Mouse (Mus musculus) left cerebral cortex, adult 2 months (tissue): ENCODE results near the gene Il1rapl2. TPM values are rescaled to one million over a fixed set of nuclear protein-coding genes. Genes with fewer than 3 reads are reported as not detected.
"Not testable (repeated sequence)": the region's sequence is repeated elsewhere in the genome, so short reads cannot be mapped to it uniquely, and the experiment has no call there.

Experiments
- DNase-seq, 2 experiments: peaks; one replicate each; pipeline ENCODE4 v3.0.0; 2021 to 2022; ENCODE audit warnings: low spot score in 2 of 2, mixed read lengths in 1 of 2; ENCODE audit errors: extremely low spot score in 1 of 2
- H3K27ac ChIP-seq: fragments of 200-600 bp; 2 replicates; pipeline ENCODE4 v1.8.1; 2022
- H3K4me3 ChIP-seq: fragments of 200-600 bp; 2 replicates; pipeline ENCODE4 v1.8.1; 2022
- CTCF ChIP-seq: fragments of 200-600 bp; IDR thresholded peaks from 2 replicates; pipeline ENCODE4 v1.8.1; 2022; ENCODE audit warnings: antibody characterized with exemption, mild to moderate bottlenecking, moderate library complexity
- intact Hi-C: fragments of 180-260 bp; cut with DNase I; formaldehyde crosslinking; loops from one replicate; pipeline ENCODE4 v1.15.1; 2025
- total RNA-seq, 2 experiments: library from RNA; stranded (reverse); gene quantifications; 2 replicates each; pipeline ENCODE4 v1.2.3; 2021

The Il1rapl2 gene
- total RNA-seq, 2 experiments from 2014 or later = 6.2 to 7.2 TPM

- intact Hi-C loops = no loop called here
- Histone ChIP-seq H3K27ac (no peak overlapping the region), H3K4me3 (no peak overlapping the region)
- no peak for DNase-seq
- no peak for TF ChIP-seq CTCF
Observed at GRCm38 (mm10) chrX:137809526-137809925, 239.1 kb downstream of the Il1rapl2 start.

GRCm38 (mm10) chrX:137812151-137812550 lies 241.7 kb downstream of the Il1rapl2 start:
- Histone ChIP-seq H3K4me3 (no peak overlapping the region), H3K27ac (no peak overlapping the region)
- intact Hi-C loops = no loop called here
- no peak for TF ChIP-seq CTCF
- no peak for DNase-seq

- Histone ChIP-seq H3K27ac (no peak overlapping the region), H3K4me3 (no peak overlapping the region)
- no peak for DNase-seq
- intact Hi-C loops = no loop called here
- TF ChIP-seq CTCF = no peak
Observed at GRCm38 (mm10) chrX:137848936-137849335, 278.5 kb downstream of the Il1rapl2 start.

GRCm38 (mm10) chrX:137923490-137923889 lies 353.1 kb downstream of the Il1rapl2 start:
- Histone ChIP-seq H3K27ac (no peak overlapping the region), H3K4me3 (no peak overlapping the region)
- intact Hi-C loops = no loop called here
- TF ChIP-seq CTCF = no peak
- DNase-seq = no peak

GRCm38 (mm10) chrX:137926835-137927234 lies 356.4 kb downstream of the Il1rapl2 start:
- H3K4me3 ChIP-seq = no peak overlapping the region
- no peak for DNase-seq
- intact Hi-C loops = no loop called here
- H3K27ac ChIP-seq = no peak overlapping the region
- TF ChIP-seq CTCF = no peak

- no peak for TF ChIP-seq CTCF
- Histone ChIP-seq H3K4me3 (no peak overlapping the region), H3K27ac (no peak overlapping the region)
- intact Hi-C loops = no loop called here
- no peak for DNase-seq
Observed at GRCm38 (mm10) chrX:137947741-137948140, 377.3 kb downstream of the Il1rapl2 start.

- no peak overlapping the region for H3K27ac ChIP-seq
- no peak for DNase-seq
- no peak overlapping the region for H3K4me3 ChIP-seq
- intact Hi-C loops = no loop called here
- no peak for TF ChIP-seq CTCF
Observed at GRCm38 (mm10) chrX:137971306-137971705, 400.9 kb downstream of the Il1rapl2 start.

- Histone ChIP-seq H3K27ac (no peak overlapping the region), H3K4me3 (no peak overlapping the region)
- no peak for DNase-seq
- no peak for TF ChIP-seq CTCF
- intact Hi-C loops = no loop called here
Observed at GRCm38 (mm10) chrX:138043113-138043512, 472.7 kb downstream of the Il1rapl2 start.

GRCm38 (mm10) chrX:138103954-138104353 lies 533.5 kb downstream of the Il1rapl2 start:
- Histone ChIP-seq H3K27ac (no peak overlapping the region), H3K4me3 (no peak overlapping the region)
- intact Hi-C loops = no loop called here
- no peak for TF ChIP-seq CTCF
- no peak for DNase-seq

GRCm38 (mm10) chrX:138104668-138105067 lies 534.3 kb downstream of the Il1rapl2 start:
- Histone ChIP-seq H3K4me3 (no peak overlapping the region), H3K27ac (no peak overlapping the region)
- no peak for DNase-seq
- TF ChIP-seq CTCF = no peak
- intact Hi-C loops = no loop called here

GRCm38 (mm10) chrX:138170146-138170545 lies 599.7 kb downstream of the Il1rapl2 start:
- intact Hi-C loops = loop anchor here (1.0 to 5.0 kb wide), 2 partner anchors 503 to 598 kb away; partner anchors contain the start of gene Il1rapl2
- Histone ChIP-seq H3K4me3 (no peak overlapping the region), H3K27ac (no peak overlapping the region)
- DNase-seq = peak in 1 of 2 experiments; percentile 7
- TF ChIP-seq CTCF = peak; percentile 67

- no peak for TF ChIP-seq CTCF
- H3K4me3 ChIP-seq = no peak within 1 kb of the TSS
- no peak within 1 kb of the TSS for H3K27ac ChIP-seq
- no peak for DNase-seq
- intact Hi-C loops = no loop called here
Observed at GRCm38 (mm10) chrX:138209480-138209879, 639.1 kb downstream of the Il1rapl2 start, which contains the start of gene Tex13a. Gene Tex13a, minus strand, starts transcription at chrX:138209580.

GRCm38 (mm10) chrX:138234626-138235025 lies 664.2 kb downstream of the Il1rapl2 start:
- DNase-seq = no peak
- intact Hi-C loops = no loop called here
- no peak for TF ChIP-seq CTCF

GRCm38 (mm10) chrX:138348736-138349135 lies 778.3 kb downstream of the Il1rapl2 start:
- H3K27ac ChIP-seq, H3K4me3 ChIP-seq, DNase-seq, intact Hi-C loops: not testable (repeated sequence)

More at GRCm38 (mm10) chrX:138234626-138235025, 664.2 kb downstream of the Il1rapl2 start:
- Histone ChIP-seq H3K27ac (no peak overlapping the region), H3K4me3 (no peak overlapping the region)
